Mouse (Mus musculus): ENCODE results near the gene Gm12248. TPM values are rescaled to one million over a fixed set of nuclear protein-coding genes. Genes with fewer than 3 reads are reported as not detected.

Gm12248 gene
- polyA plus RNA-seq, 1 experiment from 2014 or later = not detected

Other genes starting within 250 kb of the Gm12248 start
- gene Larp1, start 84.1 kb downstream of the Gm12248 start, polyA plus RNA-seq (2015; fragmentation: Nextera tagmentation; extraction: Ambion mirVana) = 25.6 and 27.4 TPM in 2 replicates
- 79.8 and 81.6 TPM in 2 replicates for gene Cnot8, start 11.0 kb upstream of the Gm12248 start, polyA plus RNA-seq (2015; fragmentation: Nextera tagmentation; extraction: Ambion mirVana)
- gene Gemin5, start 75.4 kb upstream of the Gm12248 start, polyA plus RNA-seq (2015; fragmentation: Nextera tagmentation; extraction: Ambion mirVana) = 18.8 and 19.8 TPM in 2 replicates
- gene Mrpl22, start 78.5 kb upstream of the Gm12248 start, polyA plus RNA-seq (2015; fragmentation: Nextera tagmentation; extraction: Ambion mirVana) = 123 and 134 TPM in 2 replicates
- 4.3 and 4.9 TPM in 2 replicates for gene Igtp, start 106.4 kb upstream of the Gm12248 start, polyA plus RNA-seq (2015; fragmentation: Nextera tagmentation; extraction: Ambion mirVana)
- gene Irgm2, start 106.5 kb upstream of the Gm12248 start, polyA plus RNA-seq (2015; fragmentation: Nextera tagmentation; extraction: Ambion mirVana) = 3.0 and 3.8 TPM in 2 replicates
- gene 4930438A08Rik, start 181.7 kb upstream of the Gm12248 start, polyA plus RNA-seq (2015; fragmentation: Nextera tagmentation; extraction: Ambion mirVana) = 0.19 and 0.40 TPM in 2 replicates
- gene Zfp692, start 213.9 kb upstream of the Gm12248 start, polyA plus RNA-seq (2015; fragmentation: Nextera tagmentation; extraction: Ambion mirVana) = 26.9 and 27.5 TPM in 2 replicates
- gene Zfp672, start 237.2 kb upstream of the Gm12248 start, polyA plus RNA-seq (2015; fragmentation: Nextera tagmentation; extraction: Ambion mirVana) = 37.8 and 42.6 TPM in 2 replicates
- 30.7 and 30.8 TPM in 2 replicates for gene Sh3bp5l, start 237.6 kb upstream of the Gm12248 start, polyA plus RNA-seq (2015; fragmentation: Nextera tagmentation; extraction: Ambion mirVana)